Mouse (Mus musculus): ENCODE measurements around the gene Crhr2.

- no peak for TF ChIP-seq MAX (IDR thresholded peaks at IDR 0.05; ENCODE audit: low read depth)
- no peak for TF ChIP-seq POLR2A (IDR thresholded peaks at IDR 0.05; ENCODE audit: insufficient read length, low read depth)
- TF ChIP-seq MYOD1 (IDR thresholded peaks at IDR 0.05; ENCODE audit: control insufficient read depth in 1 of 3, insufficient read length in 2 of 3, low read depth in 2 of 3): peak in 1 of 3 experiments; percentile 4
- no peak for TF ChIP-seq USF1 (IDR thresholded peaks at IDR 0.05; ENCODE audit: low read depth)
- TF ChIP-seq TCF12 (IDR thresholded peaks at IDR 0.05; ENCODE audit: insufficient read depth, poor library complexity, severe bottlenecking): no peak
- TF ChIP-seq CEBPB (IDR thresholded peaks at IDR 0.05; ENCODE audit: insufficient read depth, poor library complexity, severe bottlenecking): no peak
- TF ChIP-seq E2F4 (IDR thresholded peaks at IDR 0.05; ENCODE audit: insufficient read depth): no peak
- TF ChIP-seq REST (IDR thresholded peaks at IDR 0.05; ENCODE audit: insufficient read depth, insufficient read length): no peak
- TF ChIP-seq TCF3 (IDR thresholded peaks at IDR 0.05; ENCODE audit: insufficient read length, low read depth): no peak
Observed at GRCm38 (mm10) chr6:55145285-55145684, 12.5 kb upstream of the Crhr2 start.
